Mouse (Mus musculus) bone marrow, adult 2 months (tissue): ENCODE measurements at regions not wholly inside any gene's neighbourhood (a gene's known extent, or its start where the extent isn't known, plus 50 kb on each side); places are given as distances from the start of the nearest gene placed in this dataset.

Experiments used
- CTCF ChIP-seq: fragments of 200-500 bp; IDR thresholded peaks from 2 replicates; pipeline ENCODE4 v1.5.1; 2011; ENCODE audit warnings: low read length, control low read depth; ENCODE audit not compliant: control insufficient read depth, insufficient read depth
- POLR2A ChIP-seq: fragments of 200-500 bp; IDR thresholded peaks from 2 replicates; pipeline ENCODE4 v1.6.1; 2011; ENCODE audit warnings: low read depth, mild to moderate bottlenecking, control low read depth, low read length, borderline replicate concordance; ENCODE audit not compliant: control insufficient read depth

GRCm38 (mm10) chr14:105385119-105385518, 126.7 kb downstream of the Ndfip2 start:
- no peak for TF ChIP-seq CTCF
- TF ChIP-seq POLR2A, result no peak
